Mouse (Mus musculus) megakaryocyte, embryonic 14.5 days (primary cell): Measurements from ENCODE around the gene Abcg1.

Experiments
- FLI1 ChIP-seq: IDR thresholded peaks from 2 replicates; pipeline ENCODE4 v1.6.1; 2012; ENCODE audit warnings: low read length, inconsistent platforms, mixed read lengths
- GATA1 ChIP-seq: IDR thresholded peaks from 3 replicates; pipeline ENCODE4 v1.6.1; 2012; ENCODE audit warnings: mixed read lengths, low read length, inconsistent platforms, borderline replicate concordance

GRCm38 (mm10) chr17:31040421-31040820 lies 17.1 kb upstream of the Abcg1 start:
- TF ChIP-seq GATA1, result no peak
- TF ChIP-seq FLI1, result no peak
